Mouse (Mus musculus): ENCODE measurements at regions not wholly inside any gene's neighbourhood (a gene's known extent, or its start where the extent isn't known, plus 50 kb on each side); places are given as distances from the start of the nearest gene placed in this dataset.

DNA sequence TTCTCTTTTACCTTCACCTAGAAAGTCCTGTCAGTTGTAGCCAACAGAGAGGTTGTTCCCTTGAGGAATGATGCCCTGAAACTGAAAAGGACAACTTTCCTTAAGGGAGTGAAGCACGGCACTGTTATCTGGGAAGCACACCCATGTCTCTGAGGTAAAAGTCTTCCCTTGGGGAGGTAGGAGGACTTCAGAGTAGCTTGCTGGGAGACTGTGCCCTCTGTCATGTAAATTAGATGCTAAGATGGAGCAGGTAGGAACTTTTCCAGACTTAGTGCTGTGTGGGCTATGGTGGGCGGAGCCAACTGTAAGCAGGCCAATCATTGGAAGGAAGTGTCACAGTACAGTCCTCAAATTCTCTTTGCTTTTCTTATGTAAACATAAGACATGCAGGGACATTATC, 240.3 kb upstream of the Gm765 start:
- no peak overlapping the region for H3K4me3 ChIP-seq
- H3K36me3 ChIP-seq (replicated peaks), result no peaks in the 10 kb centered on the region
- no peak for DNase-seq (ENCODE audit: extremely low spot score, low spot score)
- 0 out of 2 replicates have a peak, but pooled peaks cover 5% of the 10 kb centered on the region for H3K4me1 ChIP-seq
- no peaks in the 10 kb centered on the region for H3K9me3 ChIP-seq
- no peak overlapping the region for H3K27ac ChIP-seq
- H3K27me3 ChIP-seq (ENCODE audit: poor library complexity, severe bottlenecking), result no peaks in the 10 kb centered on the region
- 53% methylated on average over 2 of the region's 2 CpGs for WGBS

DNA sequence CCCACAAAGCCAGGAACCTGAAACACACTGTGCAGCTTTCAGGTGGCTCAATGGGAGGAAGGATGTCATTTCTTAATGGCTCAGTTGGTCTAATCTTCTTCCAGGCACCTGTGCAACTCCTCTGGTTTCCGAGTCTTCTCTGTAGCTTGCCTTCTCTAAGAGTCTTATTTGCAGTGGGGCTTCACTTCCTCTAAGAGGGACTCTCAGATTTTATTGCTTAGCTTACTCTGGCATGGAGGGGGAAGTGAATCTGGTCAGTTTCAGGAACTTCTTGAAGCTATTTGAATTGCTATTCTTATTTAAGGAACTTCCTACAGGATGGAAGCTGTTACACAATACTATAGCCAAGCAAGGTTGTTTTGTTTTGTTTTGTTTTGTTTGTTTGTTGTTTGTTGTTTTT, 232.7 kb upstream of the Gm765 start:
- WGBS, result 87% methylated on average over 1 of the region's 1 CpGs
- no peak overlapping the region for H3K4me3 ChIP-seq
- H3K27ac ChIP-seq, result no peak overlapping the region
- peaks cover 8% of the 10 kb centered on the region; the same call in 1 of the 2 replicates for H3K4me1 ChIP-seq
- no peaks in the 10 kb centered on the region for H3K36me3 ChIP-seq (replicated peaks)
- no peaks in the 10 kb centered on the region for H3K27me3 ChIP-seq (ENCODE audit: poor library complexity, severe bottlenecking)
- no peak for DNase-seq (ENCODE audit: extremely low spot score, low spot score)
- H3K9me3 ChIP-seq, result no peaks in the 10 kb centered on the region

DNA sequence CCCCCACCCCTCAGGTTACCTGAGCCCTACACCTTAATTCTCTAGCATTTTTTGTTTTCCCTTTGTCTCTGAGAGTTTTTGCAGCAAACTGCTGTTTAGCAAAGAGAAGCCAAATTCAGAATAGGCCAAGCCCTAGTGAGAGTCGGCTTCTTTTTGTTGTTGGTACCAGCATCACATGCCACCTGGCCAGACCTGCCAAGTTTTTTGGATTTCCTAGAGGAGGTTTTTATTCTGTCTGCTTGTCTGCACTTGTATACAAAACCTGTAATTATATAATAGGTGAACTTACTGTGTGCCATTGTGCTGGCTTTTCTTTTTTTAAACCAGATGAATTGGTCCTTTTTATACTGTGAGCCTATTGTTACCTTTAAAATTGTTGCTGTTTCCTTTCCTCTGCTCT, 213.1 kb upstream of the Gm765 start:
- Histone ChIP-seq H3K27me3 (ENCODE audit: poor library complexity, severe bottlenecking) (no peaks in the 10 kb centered on the region), H3K9me3 (no peaks in the 10 kb centered on the region), H3K4me1 (no peaks in the 10 kb centered on the region), H3K4me3 (no peak overlapping the region), H3K36me3 (replicated peaks) (no peaks in the 10 kb centered on the region), H3K27ac (no peak overlapping the region)
- DNase-seq (ENCODE audit: extremely low spot score, low spot score), result no peak
- 90% methylated on average over 1 of the region's 1 CpGs for WGBS

DNA sequence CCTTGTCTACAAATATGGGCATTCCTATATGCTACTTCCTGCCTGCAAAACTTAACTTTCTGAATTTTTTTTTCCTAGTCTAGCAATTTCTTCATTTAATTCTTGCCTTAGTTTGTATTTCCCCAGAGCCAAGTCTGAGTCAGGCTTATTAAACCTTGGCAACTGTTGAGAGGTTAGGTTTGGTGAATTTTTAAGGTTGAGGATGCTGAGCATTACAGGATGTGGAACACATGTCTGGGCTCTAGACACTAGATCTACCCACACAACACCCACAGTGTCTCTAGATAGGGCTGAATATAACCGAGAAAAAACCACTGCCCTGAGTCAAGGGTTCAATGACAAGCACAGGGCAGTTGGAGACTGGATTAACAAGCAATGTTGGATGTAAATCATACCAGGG, 211.4 kb upstream of the Gm765 start:
- Histone ChIP-seq H3K4me3 (no peak overlapping the region), H3K9me3 (no peaks in the 10 kb centered on the region), H3K36me3 (replicated peaks) (no peaks in the 10 kb centered on the region), H3K27me3 (ENCODE audit: poor library complexity, severe bottlenecking) (no peaks in the 10 kb centered on the region), H3K27ac (no peak overlapping the region), H3K4me1 (peaks cover 11% of the 10 kb centered on the region)
- 78% methylated on average over 1 of the region's 1 CpGs for WGBS
- DNase-seq (ENCODE audit: extremely low spot score, low spot score), result no peak

DNA sequence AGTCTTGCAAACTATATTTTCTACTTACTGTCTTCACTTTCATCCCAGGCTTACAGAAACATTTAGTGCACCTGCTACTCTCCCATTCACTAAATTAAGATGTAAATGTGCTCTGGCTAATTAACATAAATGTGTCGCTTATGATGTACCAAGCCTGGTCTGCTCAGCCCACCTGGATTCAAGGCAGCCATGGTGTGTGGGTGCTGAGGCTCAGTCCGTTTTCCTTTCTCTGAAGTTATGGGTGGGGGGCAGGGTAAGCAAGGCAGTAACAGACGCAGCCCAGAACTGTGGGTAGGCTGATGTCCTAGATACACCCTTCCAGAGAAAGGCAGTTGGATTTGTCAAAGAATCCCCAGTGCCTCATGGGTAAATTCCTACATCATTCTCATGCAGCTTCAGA, 209.2 kb upstream of the Gm765 start:
- no peaks in the 10 kb centered on the region for H3K36me3 ChIP-seq (replicated peaks)
- H3K27ac ChIP-seq, result no peak overlapping the region
- no peaks in the 10 kb centered on the region for H3K27me3 ChIP-seq (ENCODE audit: poor library complexity, severe bottlenecking)
- H3K4me1 ChIP-seq, result peaks cover 11% of the 10 kb centered on the region
- DNase-seq (ENCODE audit: extremely low spot score, low spot score), result no peak
- H3K4me3 ChIP-seq, result no peak overlapping the region
- H3K9me3 ChIP-seq, result no peaks in the 10 kb centered on the region
- 92% methylated on average over 3 of the region's 3 CpGs for WGBS

DNA sequence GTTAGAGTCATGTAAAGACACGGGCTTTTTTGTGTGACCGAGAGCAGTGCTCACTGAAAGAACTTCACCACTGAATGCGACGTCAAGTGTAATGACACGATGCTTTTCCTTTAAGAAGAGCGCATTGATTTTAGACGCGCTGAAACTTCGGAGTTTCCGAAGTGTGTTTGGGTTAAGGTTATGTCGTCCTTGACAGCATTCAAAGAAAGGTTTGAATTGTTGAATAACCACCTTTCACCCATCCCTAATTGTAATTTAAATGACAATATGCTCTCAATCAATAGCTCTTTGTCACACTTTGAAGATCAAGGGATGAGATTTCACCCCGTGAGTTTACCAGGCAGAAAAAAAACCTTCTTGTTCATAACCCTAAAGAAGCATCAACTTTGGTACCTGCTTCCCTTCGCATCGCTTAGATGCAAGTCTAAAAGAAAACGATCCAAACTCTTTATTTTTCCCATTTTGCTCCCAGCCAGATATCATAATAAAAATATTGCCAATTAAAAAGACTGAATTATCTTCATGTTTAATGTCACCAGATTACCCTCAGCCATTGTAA, 184.4 kb upstream of the Gm765 start:
- Histone ChIP-seq H3K9me3 (no peaks in the 10 kb centered on the region), H3K36me3 (replicated peaks) (no peaks in the 10 kb centered on the region), H3K27me3 (ENCODE audit: poor library complexity, severe bottlenecking) (peaks cover 32% of the 10 kb centered on the region), H3K27ac (no peak overlapping the region), H3K4me1 (peaks cover 31% of the 10 kb centered on the region), H3K4me3 (no peak overlapping the region)
- WGBS, result 48% methylated on average over 15 of the region's 15 CpGs
- no peak for DNase-seq (ENCODE audit: extremely low spot score, low spot score)

DNA sequence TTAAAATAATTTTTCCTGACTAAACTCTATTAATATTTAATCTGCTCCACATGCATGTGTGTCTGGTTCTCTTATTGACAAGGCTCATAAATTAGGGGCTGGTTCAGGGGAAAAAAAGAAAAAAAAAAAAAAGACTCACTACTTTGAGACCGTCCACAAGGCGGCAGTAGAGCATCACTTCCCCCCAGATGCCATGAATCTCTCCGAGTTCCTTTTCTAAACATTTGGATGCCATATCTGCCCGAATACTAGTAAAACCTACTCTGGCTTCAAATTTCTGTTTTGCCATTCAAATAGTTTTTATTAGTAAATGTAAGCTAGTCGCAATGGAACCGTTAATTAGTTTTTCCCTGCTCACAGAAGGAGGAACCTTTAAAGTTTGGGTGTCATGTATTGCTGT, 182.7 kb upstream of the Gm765 start:
- Histone ChIP-seq H3K9me3 (no peaks in the 10 kb centered on the region), H3K4me1 (peaks cover 30% of the 10 kb centered on the region), H3K27me3 (ENCODE audit: poor library complexity, severe bottlenecking) (peaks cover 32% of the 10 kb centered on the region), H3K36me3 (replicated peaks) (no peaks in the 10 kb centered on the region), H3K4me3 (no peak overlapping the region), H3K27ac (no peak overlapping the region)
- DNase-seq (ENCODE audit: extremely low spot score, low spot score), result peak; percentile 42
- WGBS, result 16% methylated on average over 6 of the region's 6 CpGs

DNA sequence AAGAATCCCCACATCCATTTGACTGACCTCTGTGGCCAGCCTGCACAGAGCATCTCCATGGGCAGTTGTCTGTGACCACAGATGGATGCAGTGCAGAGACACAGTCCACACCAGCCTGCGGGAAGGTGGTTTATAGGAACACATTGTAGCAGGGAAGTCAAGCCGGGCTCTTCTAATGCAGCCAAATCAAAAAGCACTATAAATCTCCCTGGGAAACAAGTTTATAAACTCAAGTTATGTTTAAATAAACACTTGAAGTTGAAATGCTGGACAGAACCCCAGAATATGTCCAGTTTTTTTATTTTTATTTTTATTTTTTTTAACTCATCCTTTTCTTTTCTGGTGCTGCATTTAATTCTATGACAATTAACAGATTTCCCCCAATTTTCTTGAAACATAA, 182.1 kb upstream of the Gm765 start:
- Histone ChIP-seq H3K27me3 (ENCODE audit: poor library complexity, severe bottlenecking) (peaks cover 27% of the 10 kb centered on the region), H3K4me3 (no peak overlapping the region), H3K27ac (no peak overlapping the region), H3K4me1 (peaks cover 30% of the 10 kb centered on the region), H3K9me3 (no peaks in the 10 kb centered on the region), H3K36me3 (replicated peaks) (no peaks in the 10 kb centered on the region)
- DNase-seq (ENCODE audit: extremely low spot score, low spot score), result no peak
- 86% methylated on average over 2 of the region's 2 CpGs for WGBS

DNA sequence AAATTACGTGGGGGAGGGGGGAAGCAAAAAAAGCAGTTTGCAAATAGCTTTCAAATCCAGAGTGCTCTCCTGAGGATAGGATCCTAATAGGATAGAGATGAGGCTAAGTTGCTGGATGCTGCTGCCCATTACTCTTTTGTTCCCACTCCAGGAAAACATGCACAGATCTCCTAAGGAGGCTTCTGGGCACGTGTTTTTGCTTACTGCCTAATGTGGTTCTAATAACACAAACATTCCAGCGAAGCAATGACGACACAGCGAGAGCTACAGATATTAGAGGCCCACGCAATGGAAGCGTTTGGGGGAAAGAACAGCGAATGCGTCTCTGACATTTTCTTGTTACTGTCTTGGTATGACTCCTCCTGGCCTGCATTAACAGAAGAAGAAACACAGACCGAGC, 179.0 kb upstream of the Gm765 start:
- Histone ChIP-seq H3K36me3 (replicated peaks) (no peaks in the 10 kb centered on the region), H3K4me1 (peaks cover 32% of the 10 kb centered on the region), H3K27me3 (ENCODE audit: poor library complexity, severe bottlenecking) (peaks cover 8% of the 10 kb centered on the region), H3K27ac (no peak overlapping the region; the same call in 1 of the 2 replicates), H3K9me3 (no peaks in the 10 kb centered on the region), H3K4me3 (no peak overlapping the region)
- DNase-seq (ENCODE audit: extremely low spot score, low spot score), result no peak
- WGBS, result 69% methylated on average over 10 of the region's 10 CpGs

DNA sequence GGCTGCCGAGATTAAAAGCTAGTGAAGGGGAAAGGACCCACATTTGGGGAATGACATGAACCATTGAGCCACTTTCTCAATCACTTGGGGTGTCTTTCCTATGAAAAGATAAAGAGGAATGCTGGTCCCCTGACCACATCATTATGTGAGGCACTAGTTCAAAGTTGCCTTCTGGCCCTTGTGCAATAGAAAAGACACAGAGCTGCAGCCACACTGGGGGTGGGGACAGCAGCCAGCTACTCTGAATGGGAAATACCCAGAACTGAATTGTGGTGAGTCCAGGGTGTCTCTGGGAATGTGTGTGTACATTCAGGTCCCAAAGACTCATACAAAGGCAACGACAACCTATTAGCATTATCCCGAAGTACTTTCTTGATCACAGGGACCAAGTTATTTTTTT, 172.3 kb upstream of the Gm765 start:
- Histone ChIP-seq H3K9me3 (no peaks in the 10 kb centered on the region), H3K4me1 (peaks cover 19% of the 10 kb centered on the region), H3K27ac (no peak overlapping the region), H3K4me3 (no peak overlapping the region), H3K36me3 (replicated peaks) (no peaks in the 10 kb centered on the region), H3K27me3 (ENCODE audit: poor library complexity, severe bottlenecking) (no peaks in the 10 kb centered on the region)
- WGBS, result 87% methylated on average over 3 of the region's 3 CpGs
- DNase-seq (ENCODE audit: extremely low spot score, low spot score), result no peak

DNA sequence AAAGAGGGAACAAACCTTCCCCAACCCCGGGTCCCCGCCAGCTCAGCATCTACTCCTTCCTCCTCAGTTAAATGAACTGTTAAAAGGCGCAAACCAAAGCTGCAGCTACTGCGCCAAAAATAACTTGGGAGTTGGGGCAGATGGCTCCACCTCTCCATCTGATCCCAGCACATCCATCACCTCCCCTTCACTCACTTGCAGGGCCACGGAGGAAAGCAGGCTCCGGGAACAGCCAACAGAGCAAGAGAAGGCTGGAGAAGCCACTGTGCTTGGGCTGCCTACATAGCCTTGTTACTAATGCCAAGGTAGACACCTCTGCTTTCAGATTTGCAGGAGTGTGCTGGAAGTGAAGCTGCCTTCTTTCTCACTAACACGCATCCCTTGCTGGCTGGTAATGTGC, 171.8 kb upstream of the Gm765 start:
- Histone ChIP-seq H3K4me1 (peaks cover 19% of the 10 kb centered on the region), H3K36me3 (replicated peaks) (no peaks in the 10 kb centered on the region), H3K27ac (no peak overlapping the region), H3K9me3 (no peaks in the 10 kb centered on the region), H3K4me3 (no peak overlapping the region), H3K27me3 (ENCODE audit: poor library complexity, severe bottlenecking) (no peaks in the 10 kb centered on the region)
- no peak for DNase-seq (ENCODE audit: extremely low spot score, low spot score)
- WGBS, result 87% methylated on average over 7 of the region's 7 CpGs

DNA sequence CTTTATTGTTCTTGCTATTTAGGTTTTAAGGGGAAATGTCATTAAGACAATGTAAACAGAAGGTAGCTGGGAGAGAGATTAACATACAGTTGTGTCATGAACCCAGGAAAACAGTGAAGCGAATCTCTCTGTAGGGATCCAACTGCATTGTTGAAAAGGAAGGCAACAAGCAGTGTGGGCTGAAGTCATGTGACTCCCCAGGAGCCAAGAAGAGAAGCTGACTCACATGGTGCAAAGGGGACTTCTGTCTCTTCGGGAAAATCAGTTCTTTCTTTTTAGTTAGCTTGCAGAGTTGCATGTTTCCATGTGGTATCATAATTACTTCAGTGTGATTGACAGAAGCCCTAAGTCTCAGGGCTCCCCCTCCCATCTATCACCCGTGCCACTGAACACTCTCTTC, 170.7 kb upstream of the Gm765 start:
- H3K36me3 ChIP-seq (replicated peaks), result no peaks in the 10 kb centered on the region
- DNase-seq (ENCODE audit: extremely low spot score, low spot score), result no peak
- H3K27ac ChIP-seq, result no peak overlapping the region
- no peaks in the 10 kb centered on the region for H3K9me3 ChIP-seq
- no peaks in the 10 kb centered on the region for H3K27me3 ChIP-seq (ENCODE audit: poor library complexity, severe bottlenecking)
- 38% methylated on average over 3 of the region's 3 CpGs for WGBS
- peaks cover 19% of the 10 kb centered on the region for H3K4me1 ChIP-seq
- H3K4me3 ChIP-seq, result no peak overlapping the region

DNA sequence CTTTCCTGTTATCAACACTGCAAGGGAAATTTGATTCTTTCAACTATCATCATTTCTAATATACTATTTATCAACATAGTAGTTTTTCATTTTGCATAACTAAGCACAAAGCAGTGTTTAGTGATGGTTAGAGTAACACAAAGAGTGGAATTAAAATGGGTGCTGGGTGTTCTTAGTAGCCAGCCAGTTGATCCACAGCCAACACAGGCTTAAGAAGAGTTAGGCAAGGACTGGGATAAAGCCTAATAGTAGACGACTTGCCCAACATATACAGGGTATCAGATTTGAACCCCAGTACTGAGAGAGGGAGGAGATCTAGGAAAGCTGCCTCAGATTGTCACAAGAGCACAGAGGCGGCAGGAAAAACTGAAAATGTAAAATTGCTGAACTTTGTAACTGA, 160.2 kb upstream of the Gm765 start:
- H3K36me3 ChIP-seq (replicated peaks), result no peaks in the 10 kb centered on the region
- no peaks in the 10 kb centered on the region for H3K4me1 ChIP-seq
- H3K27ac ChIP-seq, result no peak overlapping the region
- WGBS, result 84% methylated on average over 2 of the region's 2 CpGs
- DNase-seq (ENCODE audit: extremely low spot score, low spot score), result no peak
- H3K27me3 ChIP-seq (ENCODE audit: poor library complexity, severe bottlenecking), result no peaks in the 10 kb centered on the region
- no peaks in the 10 kb centered on the region for H3K9me3 ChIP-seq
- no peak overlapping the region for H3K4me3 ChIP-seq

DNA sequence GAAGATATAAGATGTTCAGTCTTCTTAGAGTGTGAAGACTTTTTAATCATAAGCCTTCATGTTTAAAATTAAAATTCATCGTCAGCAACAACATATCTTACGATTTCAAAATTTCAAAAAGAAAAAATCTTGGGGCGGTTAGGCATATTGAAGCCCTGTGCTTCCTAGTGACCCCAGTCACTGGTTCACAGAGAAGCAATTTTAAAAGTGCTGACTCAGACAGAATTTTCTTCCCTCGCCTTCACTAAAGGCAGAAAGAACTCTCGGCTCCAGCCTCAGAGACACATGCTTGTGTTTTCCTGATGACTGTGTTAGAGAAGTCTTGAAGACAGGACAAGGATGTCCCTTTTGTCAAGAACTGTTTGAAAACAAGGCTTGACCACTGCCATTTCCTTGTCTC, 157.2 kb upstream of the Gm765 start:
- Histone ChIP-seq H3K27me3 (ENCODE audit: poor library complexity, severe bottlenecking) (no peaks in the 10 kb centered on the region), H3K27ac (no peak overlapping the region), H3K4me3 (no peak overlapping the region), H3K4me1 (no peaks in the 10 kb centered on the region), H3K9me3 (no peaks in the 10 kb centered on the region), H3K36me3 (replicated peaks) (no peaks in the 10 kb centered on the region)
- 81% methylated on average over 5 of the region's 5 CpGs for WGBS
- no peak for DNase-seq (ENCODE audit: extremely low spot score, low spot score)

Measured in forebrain, embryonic 10.5 days (tissue).